Comparison of ENCODE assay signal across 17 mouse cellular contexts in genomic region chr7:127287940-127288339, GRCm38 (mm10). TPM values are rescaled to one million over a fixed set of nuclear protein-coding genes. Genes with fewer than 3 reads are reported as not detected.
DNase-seq lines count a peak whose midpoint lies in the region; ATAC-seq and TF ChIP-seq lines count a peak whose summit lies in the region.
"Had no signal": no experiment of that assay in that cellular context is flagged by ENCODE, and none has a peak within 500 bp of the region (broad histone marks: within the 10 kb centered on the region; RNA-seq: fewer than 3 reads in every experiment).

No protein-coding gene starts in this region.

- H3K27ac ChIP-seq in lung, postnatal 0 days (ENCODE audit: low read length): no peak overlapping the region
- H3K27ac ChIP-seq in embryonic facial prominence, embryonic 10.5 days (replicated peaks): no peak overlapping the region
- no peak overlapping the region for H3K27ac ChIP-seq in forebrain, embryonic 15.5 days (replicated peaks)
- H3K27ac ChIP-seq: limb, embryonic 15.5 days; lung, embryonic 15.5 days; midbrain, embryonic 15.5 days had no signal

- H3K4me1 ChIP-seq in lung, postnatal 0 days (ENCODE audit: insufficient read depth, low read depth, low read length): no peaks in the 10 kb centered on the region
- H3K4me1 ChIP-seq in embryonic facial prominence, embryonic 10.5 days: 0 out of 2 replicates have a peak, but pooled peaks cover 5% of the 10 kb centered on the region
- H3K4me1 ChIP-seq in forebrain, embryonic 15.5 days: no peaks in the 10 kb centered on the region
- H3K4me1 ChIP-seq: limb, embryonic 15.5 days; lung, embryonic 15.5 days; midbrain, embryonic 15.5 days had no signal

- ATAC-seq in lung, postnatal 0 days: no peak
- peak; percentile 84 for ATAC-seq in monocyte, adult 5-6 weeks (replicated peaks; ENCODE audit: insufficient number of reproducible peaks, low FRiP score, low TSS enrichment, poor library complexity, severe bottlenecking)
- ATAC-seq in forebrain, embryonic 15.5 days (replicated peaks): no peak
- ATAC-seq: intestine, embryonic 16.5 days; midbrain, embryonic 15.5 days; Patski had no signal

- no peaks in the 10 kb centered on the region for H3K27me3 ChIP-seq in lung, postnatal 0 days (replicated peaks; ENCODE audit: insufficient read depth, low read length)
- no peaks in the 10 kb centered on the region for H3K27me3 ChIP-seq in embryonic facial prominence, embryonic 10.5 days (replicated peaks; ENCODE audit: low read depth, poor library complexity, severe bottlenecking)
- H3K27me3 ChIP-seq in forebrain, embryonic 15.5 days: no peaks in the 10 kb centered on the region
- H3K27me3 ChIP-seq: limb, embryonic 15.5 days; lung, embryonic 15.5 days; midbrain, embryonic 15.5 days; Patski had no signal

- no peak overlapping the region for H3K9ac ChIP-seq in lung, postnatal 0 days (replicated peaks; ENCODE audit: low read depth)
- no peak overlapping the region for H3K9ac ChIP-seq in forebrain, embryonic 15.5 days (replicated peaks)
- H3K9ac ChIP-seq: limb, embryonic 15.5 days; lung, embryonic 15.5 days; midbrain, embryonic 15.5 days had no signal

- no peak overlapping the region for H3K4me3 ChIP-seq in lung, postnatal 0 days (ENCODE audit: low read depth, low read length)
- H3K4me3 ChIP-seq in embryonic facial prominence, embryonic 10.5 days: no peak overlapping the region
- no peak overlapping the region for H3K4me3 ChIP-seq in forebrain, embryonic 15.5 days
- H3K4me3 ChIP-seq: limb, embryonic 15.5 days; lung, embryonic 15.5 days; midbrain, embryonic 15.5 days had no signal

- no peak for TF ChIP-seq EP300 in lung, postnatal 0 days (IDR thresholded peaks at IDR 0.05)

- peak; percentile 36 for DNase-seq in lung, postnatal 0 days (ENCODE audit: low spot score)
- no peak for DNase-seq in lung, postnatal 4 days
- DNase-seq in A20 (ENCODE audit: low read depth, low spot score): peak; percentile 80
- peak; percentile 72 for DNase-seq in T-cell, adult 2 months (ENCODE audit: low spot score)
- no peak for DNase-seq in embryonic facial prominence, embryonic 10.5 days (ENCODE audit: low spot score)
- DNase-seq in gastrocnemius, postnatal 25 days: no peak
- DNase-seq: cerebellum, adult 2 months; heart, adult 18-20 months; heart, postnatal 10 days; kidney, postnatal 10 days had no signal

- H3K9me3 ChIP-seq in lung, postnatal 0 days (ENCODE audit: low read length): no peaks in the 10 kb centered on the region
- H3K9me3 ChIP-seq in embryonic facial prominence, embryonic 10.5 days: peaks cover 15% of the 10 kb centered on the region
- no peaks in the 10 kb centered on the region; the same call in 1 of the 2 replicates for H3K9me3 ChIP-seq in forebrain, embryonic 15.5 days

- no peak for TF ChIP-seq CTCF in lung, postnatal 0 days (IDR thresholded peaks at IDR 0.05)

- H3K4me2 ChIP-seq in lung, postnatal 0 days (replicated peaks; ENCODE audit: low read depth, low read length): no peak overlapping the region
- no peak overlapping the region for H3K4me2 ChIP-seq in forebrain, embryonic 15.5 days (replicated peaks)
- H3K4me2 ChIP-seq: limb, embryonic 15.5 days; lung, embryonic 15.5 days; midbrain, embryonic 15.5 days had no signal

- WGBS in lung, postnatal 0 days: 66% methylated on average over 1 of the region's 1 CpGs
- WGBS in embryonic facial prominence, embryonic 10.5 days: 55% methylated on average over 1 of the region's 1 CpGs
- 91% methylated on average over 1 of the region's 1 CpGs for WGBS in forebrain, embryonic 15.5 days

- no peaks in the 10 kb centered on the region for H3K36me3 ChIP-seq in lung, postnatal 0 days (ENCODE audit: insufficient read depth, low read length)
- no peaks in the 10 kb centered on the region for H3K36me3 ChIP-seq in embryonic facial prominence, embryonic 10.5 days (replicated peaks)
- H3K36me3 ChIP-seq in forebrain, embryonic 15.5 days: no peaks in the 10 kb centered on the region
- H3K36me3 ChIP-seq: limb, embryonic 15.5 days; lung, embryonic 15.5 days; midbrain, embryonic 15.5 days had no signal

RNA-seq across cellular contexts. Expression of gene Itgal, which starts 8.1 kb away (rescaled TPM):
- 3.7 and 3.8 TPM in 2 replicates for polyA plus RNA-seq in lung, postnatal 0 days (2015; fragmentation: Nextera tagmentation; extraction: Ambion mirVana)
- total RNA-seq in monocyte, adult 5-6 weeks (2017): 218 to 515 TPM (median 322 TPM) in 3 replicates
- polyA plus RNA-seq in embryonic facial prominence, embryonic 10.5 days (2016; fragmentation: Nextera tagmentation; extraction: Ambion mirVana): 0.73 and 0.82 TPM in 2 replicates
- polyA plus RNA-seq in forebrain, embryonic 15.5 days (2015; fragmentation: Nextera tagmentation; extraction: Ambion mirVana): 0.22 and 0.28 TPM in 2 replicates
- under 1 TPM; 0.26 to 0.40 TPM for total RNA-seq in gastrocnemius, postnatal 25 days (2021)

RNA-seq across cellular contexts. Expression of gene Sephs2, which starts 14.1 kb away (rescaled TPM):
- polyA plus RNA-seq in lung, postnatal 0 days (2015; fragmentation: Nextera tagmentation; extraction: Ambion mirVana): 59.4 and 66.9 TPM in 2 replicates
- 139 to 200 TPM (median 191 TPM) in 3 replicates for total RNA-seq in monocyte, adult 5-6 weeks (2017)
- 82.5 and 86.4 TPM in 2 replicates for polyA plus RNA-seq in embryonic facial prominence, embryonic 10.5 days (2016; fragmentation: Nextera tagmentation; extraction: Ambion mirVana)
- polyA plus RNA-seq in forebrain, embryonic 15.5 days (2015; fragmentation: Nextera tagmentation; extraction: Ambion mirVana): 48.7 and 49.5 TPM in 2 replicates
- 10 to 100 TPM; 28.6 to 30.7 TPM for total RNA-seq in gastrocnemius, postnatal 25 days (2021)

RNA-seq across cellular contexts. Expression of gene Dctpp1, which starts 27.4 kb away (rescaled TPM):
- polyA plus RNA-seq in lung, postnatal 0 days (2015; fragmentation: Nextera tagmentation; extraction: Ambion mirVana): 35.7 and 36.4 TPM in 2 replicates
- 9.6 to 13.3 TPM (median 9.9 TPM) in 3 replicates for total RNA-seq in monocyte, adult 5-6 weeks (2017)
- 363 and 380 TPM in 2 replicates for polyA plus RNA-seq in embryonic facial prominence, embryonic 10.5 days (2016; fragmentation: Nextera tagmentation; extraction: Ambion mirVana)
- 159 and 166 TPM in 2 replicates for polyA plus RNA-seq in forebrain, embryonic 15.5 days (2015; fragmentation: Nextera tagmentation; extraction: Ambion mirVana)
- 10 to 100 TPM; 26.5 to 28.7 TPM for total RNA-seq in gastrocnemius, postnatal 25 days (2021)

RNA-seq across cellular contexts. Expression of gene Zfp771, which starts 43.9 kb away (rescaled TPM):
- 34.9 and 36.9 TPM in 2 replicates for polyA plus RNA-seq in lung, postnatal 0 days (2015; fragmentation: Nextera tagmentation; extraction: Ambion mirVana)
- total RNA-seq in monocyte, adult 5-6 weeks (2017): 0.57 to 3.9 TPM (median 2.9 TPM) in 3 replicates
- polyA plus RNA-seq in embryonic facial prominence, embryonic 10.5 days (2016; fragmentation: Nextera tagmentation; extraction: Ambion mirVana): 65.1 and 69.1 TPM in 2 replicates
- polyA plus RNA-seq in forebrain, embryonic 15.5 days (2015; fragmentation: Nextera tagmentation; extraction: Ambion mirVana): 65.2 and 65.9 TPM in 2 replicates
- 10 to 100 TPM; 15.8 to 16.8 TPM for total RNA-seq in gastrocnemius, postnatal 25 days (2021)

RNA-seq across cellular contexts. Expression of gene Sept1, which starts 55.0 kb away (rescaled TPM):
- polyA plus RNA-seq in lung, postnatal 0 days (2015; fragmentation: Nextera tagmentation; extraction: Ambion mirVana): 13.0 TPM in 2 replicates
- 117 to 359 TPM (median 130 TPM) in 3 replicates for total RNA-seq in monocyte, adult 5-6 weeks (2017)
- polyA plus RNA-seq in embryonic facial prominence, embryonic 10.5 days (2016; fragmentation: Nextera tagmentation; extraction: Ambion mirVana): 27.3 and 30.0 TPM in 2 replicates
- 21.8 and 27.8 TPM in 2 replicates for polyA plus RNA-seq in forebrain, embryonic 15.5 days (2015; fragmentation: Nextera tagmentation; extraction: Ambion mirVana)
- total RNA-seq in gastrocnemius, postnatal 25 days (2021): 1 to 10 TPM; 1.5 to 1.7 TPM

Comparison
In these comparisons a context has a peak if more than half of its experiments do, and no peak if none do; other contexts are left out.
1. DNase-seq: peak in lung, postnatal 0 days (single experiment), A20 (single experiment) and T-cell, adult 2 months (single experiment); none in lung, postnatal 4 days (0 of 2), embryonic facial prominence, embryonic 10.5 days (single experiment) and gastrocnemius, postnatal 25 days (single experiment).